Mouse (Mus musculus) limb, embryonic 11.5 days (tissue): ENCODE data around the gene Pak6. TPM values are rescaled to one million over a fixed set of nuclear protein-coding genes. Genes with fewer than 3 reads are reported as not detected.

Experiments
- ATAC-seq: fragments of 200-750 bp; cut with Nextera tagmentation; 2 replicates; pipeline ENCODE4 v1.8.0; 2017; ENCODE audit warnings: low read depth; ENCODE audit not compliant: insufficient number of reproducible peaks, low FRiP score, low TSS enrichment
- DNase-seq: peaks from one replicate; pipeline ENCODE4 v3.0.0-alpha.2; 2015; ENCODE audit warnings: low spot score
- H3K27ac ChIP-seq: fragments of 300-500 bp; sonication (generic); replicated peaks from 2 replicates; pipeline ENCODE4 v1.5.1; 2014; ENCODE audit warnings: low read depth, mild to moderate bottlenecking, low read length
- H3K27me3 ChIP-seq: fragments of 300-500 bp; sonication (generic); 2 replicates; pipeline ENCODE4 v1.6.1; 2014; ENCODE audit warnings: mild to moderate bottlenecking, low read length, mixed read lengths; ENCODE audit not compliant: control insufficient read depth, insufficient read depth
- H3K36me3 ChIP-seq: fragments of 300-500 bp; sonication (generic); 2 replicates; pipeline ENCODE4 v1.6.1; 2014; ENCODE audit warnings: mild to moderate bottlenecking, low read length, moderate library complexity, mixed read lengths; ENCODE audit not compliant: control insufficient read depth, insufficient read depth
- H3K4me1 ChIP-seq: fragments of 300-500 bp; sonication (generic); 2 replicates; pipeline ENCODE4 v1.6.1; 2014; ENCODE audit warnings: low read length, mixed read lengths; ENCODE audit not compliant: control insufficient read depth, insufficient read depth
- H3K4me2 ChIP-seq: fragments of 300-500 bp; sonication (generic); 2 replicates; pipeline ENCODE4 v1.6.1; 2014; ENCODE audit warnings: low read depth, mild to moderate bottlenecking, moderate library complexity; ENCODE audit not compliant: severe bottlenecking
- H3K4me3 ChIP-seq: fragments of 300-500 bp; sonication (generic); 2 replicates; pipeline ENCODE4 v1.5.1; 2014; ENCODE audit warnings: low read depth, low read length
- H3K9ac ChIP-seq: fragments of 300-500 bp; sonication (generic); 2 replicates; pipeline ENCODE4 v1.6.1; 2014; ENCODE audit warnings: mild to moderate bottlenecking, low read length
- H3K9me3 ChIP-seq: fragments of 300-500 bp; sonication (generic); 2 replicates; pipeline ENCODE4 v1.6.1; 2016; ENCODE audit warnings: low read length; ENCODE audit not compliant: control insufficient read depth
- WGBS: fragments of 180-500 bp; shearing (Covaris S2); extraction: QIAGEN DNeasy Blood & Tissue Kit; methylation state at CpG from one replicate; pipeline ENCODE4 v1.1.7; 2014; 5-methylcytosine and 5-hydroxymethylcytosine counted together
- polyA plus RNA-seq: library from polyadenylated mRNA; unstranded; fragments of >200 nt; fragmentation: Nextera tagmentation; extraction: Ambion mirVana; gene quantifications from 2 replicates; pipeline ENCODE4 v1.2.1, GENCODE M21; 2014

The Pak6 gene
- polyA plus RNA-seq, 1 experiment from 2014 or later = 0.33 TPM

- peaks cover 4% of the 10 kb centered on the region for H3K4me1 ChIP-seq
- no peak overlapping the region for H3K4me2 ChIP-seq
- DNase-seq (no peak), ATAC-seq (no peak)
- peak overlapping the region; percentile 2; the same call in 1 of the 2 replicates for H3K9ac ChIP-seq
- H3K9me3 ChIP-seq = no peaks in the 10 kb centered on the region
- peaks cover 15% of the 10 kb centered on the region for H3K27me3 ChIP-seq
- H3K36me3 ChIP-seq = no peaks in the 10 kb centered on the region
- 84% methylated on average over 12 of the region's 12 CpGs for WGBS
- no peak overlapping the region for H3K4me3 ChIP-seq
- H3K27ac ChIP-seq = 0 out of 2 replicates have a peak overlapping the region, but pooled peaks have one; percentile 2
These were observed 3.6 kb upstream of the Pak6 start for GRCm38 (mm10) chr2:118659493-118659892.

GRCm38 (mm10) chr2:118659998-118660452 is 3.1 kb upstream of the Pak6 start:
- peaks cover 4% of the 10 kb centered on the region for H3K4me1 ChIP-seq
- peak; percentile 49; the same call in 1 of the 2 replicates for ATAC-seq

GRCm38 (mm10) chr2:118661891-118662290 is 1.2 kb upstream of the Pak6 start:
- H3K27ac ChIP-seq = no peak overlapping the region
- no peak overlapping the region for H3K9ac ChIP-seq
- no peak for DNase-seq
- peaks cover 4% of the 10 kb centered on the region for H3K4me1 ChIP-seq
- WGBS = 77% methylated on average over 9 of the region's 9 CpGs
- H3K27me3 ChIP-seq = peaks cover 16% of the 10 kb centered on the region
- no peak for ATAC-seq
- H3K4me2 ChIP-seq = no peak overlapping the region
- H3K36me3 ChIP-seq = no peaks in the 10 kb centered on the region
- H3K9me3 ChIP-seq = no peaks in the 10 kb centered on the region
- H3K4me3 ChIP-seq = no peak overlapping the region

More at GRCm38 (mm10) chr2:118659998-118660452, 3.1 kb upstream of the Pak6 start:
- Histone ChIP-seq H3K4me3 (no peak overlapping the region), H3K27me3 (peaks cover 16% of the 10 kb centered on the region), H3K36me3 (no peaks in the 10 kb centered on the region), H3K9ac (no peak overlapping the region; the same call in 1 of the 2 replicates), H3K9me3 (no peaks in the 10 kb centered on the region), H3K27ac (no peak overlapping the region), H3K4me2 (peak overlapping the region; percentile 34)
- DNase-seq = peak; percentile 69
- WGBS = 3% methylated on average over 4 of the region's 4 CpGs

- Histone ChIP-seq H3K9me3 (no peaks in the 10 kb centered on the region), H3K4me3 (no peak overlapping the region; the same call in 1 of the 2 replicates), H3K4me1 (peaks cover 4% of the 10 kb centered on the region), H3K36me3 (no peaks in the 10 kb centered on the region), H3K27me3 (peaks cover 16% of the 10 kb centered on the region), H3K9ac (no peak overlapping the region), H3K27ac (no peak overlapping the region), H3K4me2 (peak overlapping the region; percentile 69)
- 51% methylated on average over 19 of the region's 19 CpGs for WGBS
- no peak for ATAC-seq
- DNase-seq = no peak
These were observed 982 bp downstream of the Pak6 start for GRCm38 (mm10) chr2:118663804-118664766.

GRCm38 (mm10) chr2:118664975-118665516 is 1.9 kb downstream of the Pak6 start:
- Histone ChIP-seq H3K4me2 (no peak overlapping the region), H3K27me3 (peaks cover 16% of the 10 kb centered on the region), H3K4me3 (no peak overlapping the region), H3K9ac (no peak overlapping the region), H3K9me3 (no peaks in the 10 kb centered on the region), H3K4me1 (peaks cover 4% of the 10 kb centered on the region), H3K27ac (no peak overlapping the region), H3K36me3 (no peaks in the 10 kb centered on the region)
- ATAC-seq (no peak), DNase-seq (no peak)
- WGBS = 60% methylated on average over 3 of the region's 3 CpGs

- no peak overlapping the region for H3K27ac ChIP-seq
- no peak overlapping the region for H3K4me2 ChIP-seq
- H3K27me3 ChIP-seq = peaks cover 16% of the 10 kb centered on the region
- H3K4me1 ChIP-seq = peaks cover 4% of the 10 kb centered on the region
- 86% methylated on average over 4 of the region's 4 CpGs for WGBS
- ATAC-seq (no peak), DNase-seq (no peak)
- H3K36me3 ChIP-seq = no peaks in the 10 kb centered on the region
- H3K4me3 ChIP-seq = no peak overlapping the region
- H3K9me3 ChIP-seq = no peaks in the 10 kb centered on the region
- no peak overlapping the region for H3K9ac ChIP-seq
These were observed 2.5 kb downstream of the Pak6 start for GRCm38 (mm10) chr2:118665616-118666015.

- Histone ChIP-seq H3K9ac (no peak overlapping the region), H3K27ac (no peak overlapping the region), H3K4me1 (peaks cover 4% of the 10 kb centered on the region), H3K27me3 (peaks cover 17% of the 10 kb centered on the region), H3K4me2 (no peak overlapping the region), H3K9me3 (no peaks in the 10 kb centered on the region), H3K4me3 (no peak overlapping the region), H3K36me3 (no peaks in the 10 kb centered on the region)
- ATAC-seq = no peak
- DNase-seq = no peak
- WGBS = 83% methylated on average over 5 of the region's 5 CpGs
These were observed 4.1 kb downstream of the Pak6 start for GRCm38 (mm10) chr2:118667181-118667580.

- WGBS = 65% methylated on average over 6 of the region's 6 CpGs
- H3K4me3 ChIP-seq = no peak overlapping the region
- no peaks in the 10 kb centered on the region for H3K9me3 ChIP-seq
- no peak overlapping the region for H3K9ac ChIP-seq
- no peaks in the 10 kb centered on the region for H3K4me1 ChIP-seq
- ATAC-seq (no peak), DNase-seq (no peak)
- no peak overlapping the region for H3K27ac ChIP-seq
- H3K27me3 ChIP-seq = peaks cover 22% of the 10 kb centered on the region
- H3K36me3 ChIP-seq = no peaks in the 10 kb centered on the region
- H3K4me2 ChIP-seq = no peak overlapping the region
These were observed 6.1 kb downstream of the Pak6 start for GRCm38 (mm10) chr2:118669245-118669644.
